Mouse (Mus musculus) frontal cortex, postnatal 14 days (tissue): ENCODE data around the gene Prss50.

Source experiments
- DNase-seq, 2 experiments: peaks; one replicate each; pipeline ENCODE4 v3.0.0; 2022; ENCODE audit warnings: low spot score in 2 of 2

Prss50 gene

GRCm38 (mm10) chr9:110874660-110875191, 17.0 kb downstream of the Prss50 start:
- DNase-seq: no peak

GRCm38 (mm10) chr9:110875288-110875695, 17.5 kb downstream of the Prss50 start:
- DNase-seq: no peak

GRCm38 (mm10) chr9:110877353-110877752, 19.6 kb downstream of the Prss50 start:
- DNase-seq: no peak

GRCm38 (mm10) chr9:110877888-110878287, 20.1 kb downstream of the Prss50 start:
- DNase-seq: peak in 1 of 2 experiments; percentile 22

GRCm38 (mm10) chr9:110879191-110879920, 21.6 kb downstream of the Prss50 start, which contains the start of gene Als2cl:
Gene Als2cl (plus strand): TSS chr9:110879870.
- DNase-seq: peak; percentile 17 to 43

GRCm38 (mm10) chr9:110879998-110880561, 22.3 kb downstream of the Prss50 start, which contains the start of gene Tmie:
Gene Tmie (minus strand): TSS chr9:110880113.
- peak in 1 of 2 experiments; percentile 26 for DNase-seq

- DNase-seq: no peak
Measured at GRCm38 (mm10) chr9:110880772-110881171, 23.0 kb downstream of the Prss50 start.

- DNase-seq: no peak
Measured at GRCm38 (mm10) chr9:110881953-110882352, 24.2 kb downstream of the Prss50 start.

GRCm38 (mm10) chr9:110887388-110888303, 29.9 kb downstream of the Prss50 start:
- no peak for DNase-seq

- no peak for DNase-seq
Measured at GRCm38 (mm10) chr9:110888935-110889334, 31.2 kb downstream of the Prss50 start.

- no peak for DNase-seq
Measured at GRCm38 (mm10) chr9:110890026-110890783, 32.4 kb downstream of the Prss50 start.

GRCm38 (mm10) chr9:110891077-110891828, 33.5 kb downstream of the Prss50 start:
- no peak for DNase-seq

- DNase-seq: no peak
Measured at GRCm38 (mm10) chr9:110892552-110892951, 34.8 kb downstream of the Prss50 start.

GRCm38 (mm10) chr9:110893429-110893828, 35.7 kb downstream of the Prss50 start:
- DNase-seq: no peak

- DNase-seq: no peak
Measured at GRCm38 (mm10) chr9:110895507-110895906, 37.7 kb downstream of the Prss50 start.

- no peak for DNase-seq
Measured at GRCm38 (mm10) chr9:110895994-110896393, 38.2 kb downstream of the Prss50 start.

GRCm38 (mm10) chr9:110896595-110896994, 38.8 kb downstream of the Prss50 start:
- no peak for DNase-seq

- no peak for DNase-seq
Measured at GRCm38 (mm10) chr9:110899451-110900008, 41.8 kb downstream of the Prss50 start.

- DNase-seq: no peak
Measured at GRCm38 (mm10) chr9:110901204-110901603, 43.4 kb downstream of the Prss50 start.

- DNase-seq: no peak
Measured at GRCm38 (mm10) chr9:110902271-110902670, 44.5 kb downstream of the Prss50 start.
